ENCODE assay signal across 8 mouse cellular contexts in genomic region chr5:104096078-104096938, GRCm38 (mm10). TPM values are rescaled to one million over a fixed set of nuclear protein-coding genes. Genes with fewer than 3 reads are reported as not detected.
DNase-seq lines count a peak whose midpoint lies in the region; ATAC-seq and TF ChIP-seq lines count a peak whose summit lies in the region.
"Had no signal": no experiment of that assay in that cellular context is flagged by ENCODE, and none has a peak within 500 bp of the region (broad histone marks: within the 10 kb centered on the region; RNA-seq: fewer than 3 reads in every experiment).

No protein-coding gene starts in this region.

- H3K4me3 ChIP-seq in midbrain, embryonic 11.5 days (ENCODE audit: low read depth, low read length), result no peak overlapping the region
- H3K4me3 ChIP-seq in midbrain, embryonic 10.5 days, result no peak overlapping the region
- H3K4me3 ChIP-seq in heart, postnatal 0 days (ENCODE audit: low read depth, low read length), result no peak overlapping the region
- H3K4me3 ChIP-seq in limb, embryonic 11.5 days (ENCODE audit: low read depth, low read length), result no peak overlapping the region
- H3K4me3 ChIP-seq in stomach, postnatal 0 days (ENCODE audit: low read depth, low read length), result no peak overlapping the region

- H3K27ac ChIP-seq in midbrain, embryonic 11.5 days (ENCODE audit: low read depth, low read length), result no peak overlapping the region
- no peak overlapping the region for H3K27ac ChIP-seq in midbrain, embryonic 10.5 days (replicated peaks)
- H3K27ac ChIP-seq in heart, postnatal 0 days (ENCODE audit: low read depth), result peak overlapping the region; percentile 18; the same call in 1 of the 2 replicates
- H3K27ac ChIP-seq in limb, embryonic 11.5 days (replicated peaks; ENCODE audit: low read depth, low read length), result peak overlapping the region; percentile 30; the same call in 1 of the 2 replicates
- H3K27ac ChIP-seq in stomach, postnatal 0 days (replicated peaks), result peak overlapping the region; percentile 86

- DNase-seq in midbrain, embryonic 11.5 days (ENCODE audit: low spot score, missing footprints), result peak; percentile 72
- DNase-seq in midbrain, embryonic 10.5 days (ENCODE audit: low spot score), result no peak
- DNase-seq in heart, postnatal 0 days (ENCODE audit: low spot score), result no peak
- peak; percentile 58 for DNase-seq in limb, embryonic 11.5 days (ENCODE audit: low spot score)
- DNase-seq in stomach, postnatal 0 days (ENCODE audit: low spot score), result no peak
- DNase-seq in embryo, embryonic 9.5 days (ENCODE audit: extremely low spot score), result no peak
- no peak for DNase-seq in cerebellum, adult 9-11 months

- no peaks in the 10 kb centered on the region for H3K9me3 ChIP-seq in midbrain, embryonic 11.5 days (ENCODE audit: control insufficient read depth, low read length)
- H3K9me3 ChIP-seq in midbrain, embryonic 10.5 days (replicated peaks), result no peaks in the 10 kb centered on the region
- no peaks in the 10 kb centered on the region for H3K9me3 ChIP-seq in heart, postnatal 0 days (replicated peaks; ENCODE audit: control insufficient read depth, low read length)
- no peaks in the 10 kb centered on the region for H3K9me3 ChIP-seq in limb, embryonic 11.5 days (ENCODE audit: control insufficient read depth, low read length)
- no peaks in the 10 kb centered on the region for H3K9me3 ChIP-seq in stomach, postnatal 0 days (ENCODE audit: control insufficient read depth, low read length)

- no peaks in the 10 kb centered on the region for H3K27me3 ChIP-seq in midbrain, embryonic 11.5 days (ENCODE audit: control insufficient read depth, insufficient read depth, low read length)
- H3K27me3 ChIP-seq in midbrain, embryonic 10.5 days (ENCODE audit: low read depth, poor library complexity, severe bottlenecking), result no peaks in the 10 kb centered on the region
- no peaks in the 10 kb centered on the region for H3K27me3 ChIP-seq in heart, postnatal 0 days (ENCODE audit: control insufficient read depth, insufficient read depth, low read length)
- H3K27me3 ChIP-seq in limb, embryonic 11.5 days (ENCODE audit: control insufficient read depth, insufficient read depth, low read length), result no peaks in the 10 kb centered on the region
- H3K27me3 ChIP-seq in stomach, postnatal 0 days (ENCODE audit: control insufficient read depth, insufficient read depth, low read length), result no peaks in the 10 kb centered on the region

- no peak for ATAC-seq in midbrain, embryonic 11.5 days (ENCODE audit: low FRiP score)
- ATAC-seq in heart, postnatal 0 days (ENCODE audit: insufficient read depth, low read depth), result peak; percentile 36; the same call in 1 of the 2 replicates
- ATAC-seq in limb, embryonic 11.5 days (ENCODE audit: insufficient number of reproducible peaks, low FRiP score, low TSS enrichment, low read depth), result peak; percentile 31; the same call in 1 of the 2 replicates
- ATAC-seq in stomach, postnatal 0 days (ENCODE audit: low FRiP score, low TSS enrichment), result peak; percentile 83
- ATAC-seq: Patski had no signal

- no peak for TF ChIP-seq EP300 in heart, postnatal 0 days (IDR thresholded peaks at IDR 0.05; ENCODE audit: low read depth)
- TF ChIP-seq EP300 in stomach, postnatal 0 days (optimal IDR thresholded peaks at IDR 0.05), result peak; percentile 77

- H3K36me3 ChIP-seq in midbrain, embryonic 11.5 days (ENCODE audit: control insufficient read depth, insufficient read depth, low read length), result no peaks in the 10 kb centered on the region
- no peaks in the 10 kb centered on the region for H3K36me3 ChIP-seq in midbrain, embryonic 10.5 days
- H3K36me3 ChIP-seq in heart, postnatal 0 days (replicated peaks; ENCODE audit: control insufficient read depth, insufficient read depth, low read length), result peaks cover 8% of the 10 kb centered on the region; the same call in 1 of the 2 replicates
- no peaks in the 10 kb centered on the region for H3K36me3 ChIP-seq in limb, embryonic 11.5 days (ENCODE audit: control insufficient read depth, insufficient read depth, low read length)
- no peaks in the 10 kb centered on the region for H3K36me3 ChIP-seq in stomach, postnatal 0 days (ENCODE audit: control insufficient read depth, insufficient read depth, low read length)

- WGBS in midbrain, embryonic 11.5 days, result 86% methylated on average over 16 of the region's 16 CpGs
- 92% methylated on average over 16 of the region's 16 CpGs for WGBS in midbrain, embryonic 10.5 days
- 57% methylated on average over 16 of the region's 16 CpGs for WGBS in heart, postnatal 0 days
- WGBS in limb, embryonic 11.5 days, result 59% methylated on average over 16 of the region's 16 CpGs
- WGBS in stomach, postnatal 0 days, result 42% methylated on average over 16 of the region's 16 CpGs

- no peak for TF ChIP-seq CTCF in heart, postnatal 0 days (IDR thresholded peaks at IDR 0.05; ENCODE audit: low read depth)
- TF ChIP-seq CTCF in stomach, postnatal 0 days (IDR thresholded peaks at IDR 0.05; ENCODE audit: low read depth), result no peak

- H3K4me1 ChIP-seq in midbrain, embryonic 11.5 days (ENCODE audit: control insufficient read depth, insufficient read depth, low read length), result no peaks in the 10 kb centered on the region; the same call in 1 of the 2 replicates
- H3K4me1 ChIP-seq in midbrain, embryonic 10.5 days, result peaks cover 18% of the 10 kb centered on the region
- 0 out of 2 replicates have a peak, but pooled peaks cover 7% of the 10 kb centered on the region for H3K4me1 ChIP-seq in heart, postnatal 0 days (ENCODE audit: control insufficient read depth, insufficient read depth)
- peaks cover 4% of the 10 kb centered on the region; the same call in 1 of the 2 replicates for H3K4me1 ChIP-seq in limb, embryonic 11.5 days (ENCODE audit: control insufficient read depth, insufficient read depth, low read length)
- H3K4me1 ChIP-seq in stomach, postnatal 0 days (replicated peaks; ENCODE audit: control insufficient read depth, insufficient read depth), result peaks cover 3% of the 10 kb centered on the region; the same call in 1 of the 2 replicates

- H3K4me2 ChIP-seq in midbrain, embryonic 11.5 days, result no peak overlapping the region
- H3K4me2 ChIP-seq in heart, postnatal 0 days (ENCODE audit: low read depth, low read length), result peak overlapping the region; percentile 12; the same call in 1 of the 2 replicates
- H3K4me2 ChIP-seq in limb, embryonic 11.5 days (ENCODE audit: low read depth, severe bottlenecking), result peak overlapping the region; percentile 15; the same call in 1 of the 2 replicates
- no peak overlapping the region for H3K4me2 ChIP-seq in stomach, postnatal 0 days (replicated peaks; ENCODE audit: low read depth)

- H3K9ac ChIP-seq in midbrain, embryonic 11.5 days (ENCODE audit: low read length), result no peak overlapping the region
- no peak overlapping the region for H3K9ac ChIP-seq in heart, postnatal 0 days (replicated peaks; ENCODE audit: low read depth, low read length)
- no peak overlapping the region for H3K9ac ChIP-seq in limb, embryonic 11.5 days (ENCODE audit: low read length)
- H3K9ac ChIP-seq in stomach, postnatal 0 days (ENCODE audit: low read length), result no peak overlapping the region

RNA-seq across cellular contexts. Expression of gene Sparcl1, which starts 17.2 kb away (rescaled TPM):
- 49.8 and 58.3 TPM in 2 replicates for polyA plus RNA-seq in midbrain, embryonic 11.5 days (2014; fragmentation: Nextera tagmentation; extraction: Ambion mirVana)
- 30.0 and 42.1 TPM in 2 replicates for polyA plus RNA-seq in midbrain, embryonic 10.5 days (2016; fragmentation: Nextera tagmentation; extraction: Ambion mirVana)
- total RNA-seq in heart, postnatal 0 days (2014; rRNA removed; ENCODE audit: low replicate concordance), result 123 and 168 TPM in 2 replicates
- 97.3 and 99.0 TPM in 2 replicates for polyA plus RNA-seq in heart, postnatal 0 days (2015; fragmentation: Nextera tagmentation; extraction: Ambion mirVana)
- 20.5 and 21.8 TPM in 2 replicates for polyA plus RNA-seq in limb, embryonic 11.5 days (2014; fragmentation: Nextera tagmentation; extraction: Ambion mirVana)
- 206 and 241 TPM in 2 replicates for polyA plus RNA-seq in stomach, postnatal 0 days (2015; fragmentation: Nextera tagmentation; extraction: Ambion mirVana)
- polyA plus RNA-seq: Patski had no signal

RNA-seq across cellular contexts. Expression of gene Gm17660, which starts 18.9 kb away (rescaled TPM):
- 0.29 TPM in 1 of 2 replicates, not detected in the other for polyA plus RNA-seq in midbrain, embryonic 11.5 days (2014; fragmentation: Nextera tagmentation; extraction: Ambion mirVana)
- not detected in 2 replicates for polyA plus RNA-seq in midbrain, embryonic 10.5 days (2016; fragmentation: Nextera tagmentation; extraction: Ambion mirVana)
- not detected in 2 replicates for total RNA-seq in heart, postnatal 0 days (2014; rRNA removed; ENCODE audit: low replicate concordance)
- polyA plus RNA-seq in heart, postnatal 0 days (2015; fragmentation: Nextera tagmentation; extraction: Ambion mirVana), result not detected in 2 replicates
- not detected in 2 replicates for polyA plus RNA-seq in limb, embryonic 11.5 days (2014; fragmentation: Nextera tagmentation; extraction: Ambion mirVana)
- 0.35 TPM in 1 of 2 replicates, not detected in the other for polyA plus RNA-seq in stomach, postnatal 0 days (2015; fragmentation: Nextera tagmentation; extraction: Ambion mirVana)
- polyA plus RNA-seq: Patski had no signal

RNA-seq across cellular contexts. Expression of gene Nudt9, which starts 50.2 kb away (rescaled TPM):
- polyA plus RNA-seq in midbrain, embryonic 11.5 days (2014; fragmentation: Nextera tagmentation; extraction: Ambion mirVana), result 61.8 and 64.7 TPM in 2 replicates
- polyA plus RNA-seq in midbrain, embryonic 10.5 days (2016; fragmentation: Nextera tagmentation; extraction: Ambion mirVana), result 65.7 and 70.2 TPM in 2 replicates
- total RNA-seq in heart, postnatal 0 days (2014; rRNA removed; ENCODE audit: low replicate concordance), result 39.6 and 62.9 TPM in 2 replicates
- 51.0 and 52.5 TPM in 2 replicates for polyA plus RNA-seq in heart, postnatal 0 days (2015; fragmentation: Nextera tagmentation; extraction: Ambion mirVana)
- polyA plus RNA-seq in limb, embryonic 11.5 days (2014; fragmentation: Nextera tagmentation; extraction: Ambion mirVana), result 66.4 and 67.7 TPM in 2 replicates
- polyA plus RNA-seq in stomach, postnatal 0 days (2015; fragmentation: Nextera tagmentation; extraction: Ambion mirVana), result 53.0 and 57.1 TPM in 2 replicates

Comparison
In these comparisons a context has a peak if more than half of its experiments do, and no peak if none do; other contexts are left out.
1. DNase-seq: peak in midbrain, embryonic 11.5 days (single experiment) and limb, embryonic 11.5 days (single experiment); none in midbrain, embryonic 10.5 days (single experiment), heart, postnatal 0 days (single experiment), stomach, postnatal 0 days (single experiment), embryo, embryonic 9.5 days (single experiment) and cerebellum, adult 9-11 months (single experiment).
2. H3K27ac ChIP-seq: peak in heart, postnatal 0 days (single experiment), limb, embryonic 11.5 days (single experiment) and stomach, postnatal 0 days (single experiment); none in midbrain, embryonic 11.5 days (single experiment) and midbrain, embryonic 10.5 days (single experiment).
3. H3K4me2 ChIP-seq: peak in heart, postnatal 0 days (single experiment) and limb, embryonic 11.5 days (single experiment); none in midbrain, embryonic 11.5 days (single experiment) and stomach, postnatal 0 days (single experiment).